Mouse (Mus musculus) stomach, postnatal 0 days (tissue): ENCODE data around the gene Rtn2.

Experiments
- CTCF ChIP-seq: IDR thresholded peaks from 2 replicates; pipeline ENCODE4 v1.5.1; 2016; ENCODE audit warnings: antibody characterized with exemption, low read depth, mild to moderate bottlenecking, moderate library complexity
- EP300 ChIP-seq: optimal IDR thresholded peaks from 2 replicates; pipeline ENCODE3; 2016; ENCODE audit warnings: antibody characterized with exemption

DNA sequence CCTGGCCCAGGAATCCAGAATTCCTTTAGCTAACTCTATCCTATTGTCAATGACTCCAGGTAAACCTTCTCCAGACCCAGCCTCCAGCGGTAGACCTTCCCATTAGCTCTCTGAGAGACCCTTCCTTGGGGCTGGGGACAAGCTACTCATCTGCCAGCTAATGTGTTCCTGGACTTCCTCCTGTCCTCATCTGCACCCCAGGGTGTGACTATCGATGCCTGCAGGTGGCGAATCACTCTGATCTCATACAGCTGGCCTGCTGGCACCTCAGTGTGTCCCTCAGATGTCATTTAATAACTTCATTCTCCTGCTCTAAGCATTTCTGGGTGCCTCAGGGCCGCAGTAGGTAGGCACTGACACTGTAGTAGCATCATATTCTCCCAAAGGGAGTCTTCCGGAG lies 45.4 kb downstream of the Rtn2 start:
- TF ChIP-seq CTCF (no peak), EP300 (no peak)
